16 mouse cellular contexts compared by ENCODE assay signal in genomic region chr5:92640861-92641260, GRCm38 (mm10).
A peak's percentile ranks its signal among the peaks of the same experiment; 100 is the strongest.
DNase-seq lines count a peak whose midpoint lies in the region.
"Had no signal": no experiment of that assay in that cellular context is flagged by ENCODE, and none has a peak within 500 bp of the region (broad histone marks: within the 10 kb centered on the region; RNA-seq: fewer than 3 reads in every experiment).

No protein-coding gene starts in this region.

- DNase-seq in kidney, adult 11 months, result peak; percentile 6
- DNase-seq in kidney, postnatal 4 days, result no peak
- DNase-seq in kidney, adult 8-10 months, result peak; percentile 7 to 40
- no peak for DNase-seq in kidney, postnatal 25 days
- peak; percentile 4 to 26 for DNase-seq in kidney, postnatal 36 days
- DNase-seq in kidney, adult 18-20 months, result no peak
- DNase-seq: adrenal gland, adult 2 months; adrenal gland, postnatal 10 days; adrenal gland, postnatal 25 days; cerebellum, adult 11 months; cerebellum, adult 18-20 months; cerebellum, adult 8-10 months; cerebellum, adult 9-11 months; cerebellum, postnatal 14 days; cerebellum, postnatal 36 days; embryo, embryonic 11 days had no signal

Comparison
In these comparisons a context has a peak if more than half of its experiments do, and no peak if none do; other contexts are left out.
1. DNase-seq: peak in kidney, adult 11 months (single experiment), kidney, adult 8-10 months (2 of 2) and kidney, postnatal 36 days (2 of 2); none in kidney, postnatal 4 days (0 of 2), kidney, postnatal 25 days (0 of 2) and kidney, adult 18-20 months (single experiment).